Mouse (Mus musculus): ENCODE measurements at regions not wholly inside any gene's neighbourhood (a gene's known extent, or its start where the extent isn't known, plus 50 kb on each side); places are given as distances from the start of the nearest gene placed in this dataset.

DNA sequence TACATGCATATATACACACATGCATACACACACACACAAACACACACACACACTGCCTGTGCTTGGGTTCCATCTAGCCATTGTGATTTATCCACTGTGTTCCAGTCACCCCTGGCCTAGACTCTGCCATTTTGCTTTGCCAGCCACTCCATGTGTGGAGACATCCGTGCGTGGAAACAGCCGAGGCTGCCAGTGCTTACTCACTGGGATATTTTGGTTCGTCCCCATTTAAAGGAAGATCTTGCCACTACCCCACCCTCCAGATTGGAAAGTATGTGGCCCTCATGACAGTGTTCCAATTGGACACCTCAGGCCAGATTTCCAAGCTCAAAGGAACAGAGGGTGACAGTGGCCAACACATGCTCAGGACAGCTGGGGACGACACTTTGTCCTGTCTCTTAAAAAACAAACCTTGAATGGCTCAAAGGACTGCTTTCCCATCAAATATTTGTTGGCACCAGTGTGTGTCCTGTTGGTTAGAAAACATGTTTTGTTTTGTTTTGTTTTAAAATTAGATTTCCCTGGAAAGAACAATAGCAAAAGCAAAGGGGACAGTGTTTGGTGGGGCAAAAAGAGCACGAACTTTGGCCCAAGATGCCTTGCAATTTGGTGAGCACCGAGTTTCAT lies 109.8 kb upstream of the Gli2 start:
- 85% methylated on average over 7 of the region's 7 CpGs for WGBS

DNA sequence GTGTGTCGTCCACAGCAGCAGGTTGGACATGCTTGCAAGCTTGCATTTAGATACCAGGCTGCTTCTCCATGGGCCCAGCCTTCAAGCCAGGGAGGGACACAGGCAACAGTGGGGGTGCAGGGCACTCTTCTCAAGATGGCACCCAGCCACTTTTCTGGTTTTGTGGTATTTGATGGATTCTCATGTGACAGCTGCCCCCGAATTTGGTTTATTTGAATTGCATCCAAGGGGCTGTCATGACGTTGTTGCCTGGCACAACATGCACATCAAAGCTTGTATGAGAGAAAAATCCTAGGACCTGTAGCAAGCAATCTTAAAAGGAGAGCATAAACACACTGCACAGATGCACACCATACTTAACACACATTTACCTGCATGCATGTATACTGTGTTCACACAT lies 108.3 kb upstream of the Gli2 start:
- Histone ChIP-seq H3K36me3 (no peaks in the 10 kb centered on the region), H3K27ac (replicated peaks) (no peak overlapping the region), H3K27me3 (ENCODE audit: low read depth, poor library complexity, severe bottlenecking) (no peaks in the 10 kb centered on the region), H3K9me3 (replicated peaks) (no peaks in the 10 kb centered on the region), H3K4me1 (peaks cover 10% of the 10 kb centered on the region), H3K4me3 (no peak overlapping the region)
- 85% methylated on average over 3 of the region's 3 CpGs for WGBS
- no peak for DNase-seq (ENCODE audit: low spot score)

More for the DNA sequence above, 109.8 kb upstream of the Gli2 start:
- Histone ChIP-seq H3K36me3 (no peaks in the 10 kb centered on the region), H3K27me3 (ENCODE audit: low read depth, poor library complexity, severe bottlenecking) (no peaks in the 10 kb centered on the region), H3K9me3 (replicated peaks) (no peaks in the 10 kb centered on the region), H3K27ac (replicated peaks) (no peak overlapping the region), H3K4me3 (no peak overlapping the region), H3K4me1 (peaks cover 10% of the 10 kb centered on the region)
- DNase-seq (ENCODE audit: low spot score), result no peak

DNA sequence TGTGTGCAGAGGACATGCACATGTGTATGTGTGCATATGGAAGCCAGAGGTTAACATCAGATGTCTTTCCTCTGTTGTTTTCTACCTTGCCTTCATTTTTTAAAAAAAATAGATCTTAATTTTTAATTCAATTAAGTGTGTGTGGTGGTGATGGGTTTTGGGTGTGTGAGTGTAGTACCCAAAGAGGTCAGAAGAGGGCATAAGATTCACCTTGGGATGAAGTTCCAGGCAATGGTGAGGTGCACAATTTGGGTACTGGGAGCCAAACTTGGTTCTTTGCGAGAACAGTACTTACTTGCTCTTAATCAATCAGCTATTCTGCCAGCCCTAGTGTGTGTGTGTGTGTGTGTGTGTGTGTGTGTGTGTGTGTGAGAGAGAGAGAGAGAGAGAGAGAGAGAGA lies 106.9 kb upstream of the Gli2 start:
- Histone ChIP-seq H3K27me3 (ENCODE audit: low read depth, poor library complexity, severe bottlenecking) (no peaks in the 10 kb centered on the region), H3K27ac (replicated peaks) (no peak overlapping the region), H3K9me3 (replicated peaks) (no peaks in the 10 kb centered on the region), H3K4me3 (no peak overlapping the region), H3K4me1 (peaks cover 3% of the 10 kb centered on the region; the same call in 1 of the 2 replicates), H3K36me3 (no peaks in the 10 kb centered on the region)
- DNase-seq (ENCODE audit: low spot score), result no peak
- 81% methylated on average over 1 of the region's 1 CpGs for WGBS

DNA sequence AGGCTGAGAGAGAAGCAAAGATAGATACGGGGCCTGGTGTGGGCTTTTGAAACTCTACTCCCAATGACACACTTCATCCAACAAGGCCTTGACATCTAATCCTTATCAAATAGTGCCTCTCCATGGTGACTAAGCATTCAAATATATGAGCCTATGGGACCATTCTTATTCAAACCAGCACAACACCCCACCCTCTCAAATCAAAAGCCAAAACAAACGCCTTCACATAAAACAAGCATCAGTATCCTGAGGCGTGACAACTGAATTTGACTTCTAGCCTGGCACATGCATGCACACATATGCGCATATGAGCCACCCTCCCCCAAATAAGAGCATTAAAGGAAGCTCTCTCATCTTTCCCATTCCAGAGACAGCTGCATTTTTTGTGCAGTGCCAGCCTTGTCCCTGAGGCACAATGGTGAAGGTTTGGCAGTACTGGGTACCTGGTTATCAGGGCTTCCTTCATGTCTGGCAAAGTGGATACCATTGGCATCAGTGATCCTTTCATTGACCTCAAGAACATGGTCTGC lies 103.8 kb upstream of the Gli2 start:
- no peak for DNase-seq (ENCODE audit: low spot score)
- H3K36me3 ChIP-seq, result no peaks in the 10 kb centered on the region
- no peaks in the 10 kb centered on the region for H3K27me3 ChIP-seq (ENCODE audit: low read depth, poor library complexity, severe bottlenecking)
- H3K4me3 ChIP-seq, result no peak overlapping the region
- 86% methylated on average over 4 of the region's 4 CpGs for WGBS
- H3K4me1 ChIP-seq, result no peaks in the 10 kb centered on the region
- H3K27ac ChIP-seq (replicated peaks), result no peak overlapping the region
- H3K9me3 ChIP-seq (replicated peaks), result no peaks in the 10 kb centered on the region; the same call in 1 of the 2 replicates

DNA sequence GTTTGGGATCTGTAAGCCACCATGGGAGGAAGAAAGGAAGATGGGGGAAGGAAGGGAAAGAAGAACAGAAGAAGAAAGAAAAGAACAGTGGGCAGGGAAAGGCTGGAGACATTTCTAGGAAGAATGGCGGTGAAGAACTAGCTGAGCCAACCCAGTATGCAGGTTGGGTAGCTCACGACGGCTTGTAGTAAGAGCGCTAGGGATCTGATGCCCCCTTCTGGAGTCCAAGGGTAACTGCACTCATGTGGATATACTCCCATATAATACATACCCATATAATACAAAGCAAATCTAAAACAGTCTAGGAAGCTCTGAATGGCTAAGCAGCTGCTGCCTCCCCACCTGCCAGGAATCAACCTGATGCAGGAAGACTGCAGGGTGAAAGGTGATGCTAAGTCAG lies 100.2 kb upstream of the Gli2 start:
- Histone ChIP-seq H3K27ac (replicated peaks) (no peak overlapping the region), H3K36me3 (no peaks in the 10 kb centered on the region), H3K27me3 (ENCODE audit: low read depth, poor library complexity, severe bottlenecking) (no peaks in the 10 kb centered on the region), H3K4me1 (no peaks in the 10 kb centered on the region), H3K4me3 (no peak overlapping the region), H3K9me3 (replicated peaks) (no peaks in the 10 kb centered on the region; the same call in 1 of the 2 replicates)
- no peak for DNase-seq (ENCODE audit: low spot score)
- WGBS, result 96% methylated on average over 4 of the region's 4 CpGs

DNA sequence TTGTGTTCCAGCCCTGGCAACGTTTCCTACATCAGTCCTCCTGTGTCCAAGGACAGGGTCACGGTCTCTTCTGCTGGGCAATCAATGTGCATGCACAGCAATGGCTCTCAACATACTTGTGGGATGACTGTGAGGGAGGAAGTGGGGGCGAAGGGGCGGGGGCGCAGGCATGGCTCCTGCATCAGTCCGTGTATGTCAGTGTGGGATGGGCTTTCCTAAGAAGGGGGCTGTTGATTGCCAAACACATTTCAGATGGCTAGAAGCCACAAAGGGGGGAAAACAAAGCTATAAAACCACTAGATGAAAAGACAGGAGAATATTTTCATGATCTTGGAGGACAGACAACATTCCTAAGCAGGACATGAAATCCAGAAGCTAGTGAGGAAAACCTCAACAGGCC lies 99.4 kb upstream of the Gli2 start:
- WGBS, result 92% methylated on average over 6 of the region's 6 CpGs
- no peaks in the 10 kb centered on the region for H3K4me1 ChIP-seq

DNA sequence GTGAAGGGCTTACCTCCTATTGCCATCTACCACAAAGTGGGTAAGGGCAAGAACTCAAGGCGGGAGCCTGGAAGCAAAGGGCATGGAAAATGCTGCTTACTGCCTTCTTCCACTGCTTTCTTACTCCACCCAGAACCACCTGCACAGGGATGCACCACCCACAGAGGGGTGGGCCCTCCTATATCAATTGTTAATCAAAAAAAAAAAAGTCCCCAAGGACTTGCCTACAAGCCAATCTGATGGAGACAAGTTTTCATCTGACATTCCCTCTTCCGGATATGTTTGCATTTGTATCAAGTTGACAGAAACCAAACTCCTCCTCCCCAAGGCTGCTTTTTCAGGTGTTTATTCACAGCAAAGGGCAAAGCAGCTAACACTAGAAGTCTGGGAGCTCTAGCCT lies 94.1 kb upstream of the Gli2 start:
- Histone ChIP-seq H3K27me3 (ENCODE audit: low read depth, poor library complexity, severe bottlenecking) (no peaks in the 10 kb centered on the region), H3K4me1 (peaks cover 9% of the 10 kb centered on the region), H3K27ac (replicated peaks) (no peak overlapping the region), H3K9me3 (replicated peaks) (no peaks in the 10 kb centered on the region), H3K4me3 (no peak overlapping the region), H3K36me3 (no peaks in the 10 kb centered on the region)
- 88% methylated on average over 2 of the region's 2 CpGs for WGBS
- DNase-seq (ENCODE audit: low spot score), result no peak

More for the DNA sequence above, 99.4 kb upstream of the Gli2 start:
- no peaks in the 10 kb centered on the region for H3K27me3 ChIP-seq (ENCODE audit: low read depth, poor library complexity, severe bottlenecking)
- no peak overlapping the region for H3K4me3 ChIP-seq
- H3K36me3 ChIP-seq, result no peaks in the 10 kb centered on the region
- no peaks in the 10 kb centered on the region; the same call in 1 of the 2 replicates for H3K9me3 ChIP-seq (replicated peaks)
- H3K27ac ChIP-seq (replicated peaks), result no peak overlapping the region
- no peak for DNase-seq (ENCODE audit: low spot score)

DNA sequence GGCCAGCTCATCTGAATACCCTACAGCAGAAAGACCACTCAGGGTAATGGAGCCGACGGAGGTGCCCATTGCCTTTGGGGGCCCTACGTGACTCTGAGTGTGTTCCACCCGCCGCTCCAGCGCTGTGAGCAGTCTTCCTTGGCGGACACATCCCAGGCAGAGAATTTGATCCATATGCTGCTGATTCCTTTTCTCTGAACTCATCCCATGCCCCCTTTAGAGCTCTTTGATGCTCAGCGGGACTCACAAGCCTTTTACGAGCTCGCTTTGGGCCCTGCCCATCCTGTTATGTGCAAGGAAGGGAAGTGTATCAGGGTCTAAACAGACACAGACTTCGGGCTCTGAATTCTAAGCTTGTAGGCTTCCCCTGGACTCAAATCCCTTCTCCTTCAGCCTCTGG lies 90.4 kb upstream of the Gli2 start:
- 51% methylated on average over 11 of the region's 11 CpGs for WGBS
- DNase-seq (ENCODE audit: low spot score), result peak; percentile 19
- Histone ChIP-seq H3K27ac (replicated peaks) (peak overlapping the region; percentile 46), H3K4me1 (peaks cover 9% of the 10 kb centered on the region), H3K27me3 (ENCODE audit: low read depth, poor library complexity, severe bottlenecking) (no peaks in the 10 kb centered on the region), H3K9me3 (replicated peaks) (no peaks in the 10 kb centered on the region), H3K4me3 (no peak overlapping the region), H3K36me3 (no peaks in the 10 kb centered on the region)

DNA sequence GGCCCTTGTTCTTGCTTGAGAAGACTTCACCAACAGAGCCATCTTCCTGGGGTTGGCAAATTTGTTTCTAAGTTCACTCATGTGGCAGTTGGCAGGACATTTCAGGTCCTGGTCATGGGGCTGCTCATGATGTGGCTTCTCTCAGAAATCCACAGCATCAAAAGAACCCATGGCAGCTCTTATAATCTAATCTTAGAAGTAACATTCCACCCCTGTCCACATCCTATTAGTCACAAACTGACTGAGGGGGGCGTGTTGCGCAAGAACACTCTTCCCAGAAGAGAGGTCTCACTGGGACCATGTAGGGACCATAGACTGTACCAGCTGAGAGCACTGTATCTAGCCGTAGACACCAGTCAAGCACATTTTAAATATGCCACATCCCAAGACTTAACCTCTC lies 75.6 kb upstream of the Gli2 start:
- H3K4me1 ChIP-seq, result no peaks in the 10 kb centered on the region
- H3K4me3 ChIP-seq, result no peak overlapping the region
- 96% methylated on average over 3 of the region's 3 CpGs for WGBS
- H3K9me3 ChIP-seq (replicated peaks), result no peaks in the 10 kb centered on the region
- H3K36me3 ChIP-seq, result no peaks in the 10 kb centered on the region
- H3K27ac ChIP-seq (replicated peaks), result no peak overlapping the region
- H3K27me3 ChIP-seq (ENCODE audit: low read depth, poor library complexity, severe bottlenecking), result no peaks in the 10 kb centered on the region
- DNase-seq (ENCODE audit: low spot score), result no peak

DNA sequence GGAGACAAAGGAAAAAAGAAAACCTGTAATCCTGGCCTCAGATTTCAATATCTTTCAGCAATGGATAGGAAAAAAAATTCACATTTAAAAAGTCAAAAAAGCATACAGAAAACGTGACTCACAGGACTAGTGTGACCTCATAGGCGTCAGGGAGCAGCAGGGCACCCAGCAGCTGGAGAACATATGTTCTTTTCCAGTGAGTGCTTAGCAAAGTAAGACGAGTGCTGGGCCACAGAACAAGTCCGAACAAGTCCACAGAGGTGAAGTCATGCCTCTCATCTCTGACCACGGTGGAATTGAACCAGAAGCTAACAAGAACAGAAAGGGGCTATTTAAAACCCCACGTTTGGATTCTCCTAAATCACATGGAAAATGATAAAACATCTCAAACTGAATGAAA lies 72.1 kb upstream of the Gli2 start:
- H3K4me3 ChIP-seq, result no peak overlapping the region
- H3K27me3 ChIP-seq (ENCODE audit: low read depth, poor library complexity, severe bottlenecking), result no peaks in the 10 kb centered on the region
- H3K36me3 ChIP-seq, result no peaks in the 10 kb centered on the region
- no peaks in the 10 kb centered on the region for H3K9me3 ChIP-seq (replicated peaks)
- WGBS, result 72% methylated on average over 6 of the region's 6 CpGs
- no peak for DNase-seq (ENCODE audit: low spot score)
- H3K4me1 ChIP-seq, result 0 out of 2 replicates have a peak, but pooled peaks cover 4% of the 10 kb centered on the region
- no peak overlapping the region for H3K27ac ChIP-seq (replicated peaks)

DNA sequence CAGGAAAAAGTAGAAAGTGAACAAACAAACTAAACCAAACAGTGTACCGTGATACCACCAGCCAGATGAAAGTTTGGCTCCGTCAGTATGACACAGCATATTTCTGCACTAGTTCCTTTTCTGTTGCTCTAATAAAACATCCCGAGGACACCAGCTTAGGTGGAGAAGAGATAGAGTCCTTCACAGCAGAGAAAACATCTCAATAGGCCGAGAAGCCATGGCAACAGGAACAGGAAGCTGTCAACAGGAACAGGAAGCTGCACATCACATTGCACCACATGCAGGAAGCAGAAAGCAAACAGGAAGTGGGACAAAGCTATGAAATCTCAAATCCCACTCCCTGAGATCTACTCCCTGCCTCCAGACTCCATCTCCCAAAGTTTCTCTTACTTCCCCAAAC lies 71.4 kb upstream of the Gli2 start:
- Histone ChIP-seq H3K9me3 (replicated peaks) (no peaks in the 10 kb centered on the region), H3K36me3 (no peaks in the 10 kb centered on the region), H3K4me3 (no peak overlapping the region), H3K27ac (replicated peaks) (no peak overlapping the region), H3K27me3 (ENCODE audit: low read depth, poor library complexity, severe bottlenecking) (no peaks in the 10 kb centered on the region), H3K4me1 (peaks cover 7% of the 10 kb centered on the region; the same call in 1 of the 2 replicates)
- 83% methylated on average over 4 of the region's 4 CpGs for WGBS
- no peak for DNase-seq (ENCODE audit: low spot score)

DNA sequence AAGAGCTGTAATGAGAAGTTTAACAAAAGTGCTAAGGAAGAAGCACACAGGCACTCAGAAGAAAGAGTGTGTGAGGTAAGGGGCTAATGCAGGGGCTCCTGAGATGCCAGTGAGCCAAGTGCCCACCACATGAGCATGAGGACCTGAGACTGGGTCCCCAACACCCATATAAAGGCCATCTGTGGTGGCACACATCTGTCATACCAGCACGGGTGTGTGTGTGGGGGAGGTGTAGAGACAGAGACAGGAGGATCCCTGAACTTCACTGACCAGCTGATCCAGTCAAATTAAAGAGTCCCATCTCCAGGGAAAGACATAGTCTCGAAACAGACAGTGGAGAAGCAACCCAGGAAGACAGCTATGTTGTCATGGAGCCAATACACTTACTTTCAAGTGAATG lies 70.6 kb upstream of the Gli2 start:
- Histone ChIP-seq H3K27ac (replicated peaks) (no peak overlapping the region), H3K27me3 (ENCODE audit: low read depth, poor library complexity, severe bottlenecking) (no peaks in the 10 kb centered on the region), H3K9me3 (replicated peaks) (no peaks in the 10 kb centered on the region), H3K36me3 (no peaks in the 10 kb centered on the region), H3K4me1 (peaks cover 7% of the 10 kb centered on the region; the same call in 1 of the 2 replicates), H3K4me3 (no peak overlapping the region)
- 85% methylated on average over 2 of the region's 2 CpGs for WGBS
- no peak for DNase-seq (ENCODE audit: low spot score)

DNA sequence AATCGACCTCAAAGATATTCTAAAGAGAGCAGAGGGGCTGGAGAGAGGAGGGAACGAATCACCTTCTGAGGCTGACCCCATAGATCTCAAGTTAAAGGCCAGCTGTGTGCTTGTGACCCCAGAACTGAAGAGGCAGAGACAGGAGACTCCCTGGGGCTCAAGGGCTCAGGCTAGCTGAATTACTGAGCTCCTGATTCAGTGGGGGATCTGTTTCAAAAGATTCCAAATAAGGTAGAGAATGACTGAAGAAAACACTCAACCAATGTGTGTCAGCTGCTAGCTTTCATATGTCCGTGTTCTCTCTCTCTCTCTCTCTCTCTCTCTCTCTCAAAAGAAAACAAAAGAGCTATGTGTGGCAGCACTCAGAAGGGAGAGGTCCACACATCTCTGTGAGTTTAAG lies 70.0 kb upstream of the Gli2 start:
- H3K27ac ChIP-seq (replicated peaks), result no peak overlapping the region
- no peaks in the 10 kb centered on the region for H3K9me3 ChIP-seq (replicated peaks)
- WGBS, result 39% methylated on average over 3 of the region's 3 CpGs
- H3K4me3 ChIP-seq, result no peak overlapping the region
- peaks cover 7% of the 10 kb centered on the region; the same call in 1 of the 2 replicates for H3K4me1 ChIP-seq
- no peaks in the 10 kb centered on the region for H3K27me3 ChIP-seq (ENCODE audit: low read depth, poor library complexity, severe bottlenecking)
- H3K36me3 ChIP-seq, result no peaks in the 10 kb centered on the region
- no peak for DNase-seq (ENCODE audit: low spot score)
